ENCODE assay signal across 8 mouse cellular contexts in the genomic region with DNA sequence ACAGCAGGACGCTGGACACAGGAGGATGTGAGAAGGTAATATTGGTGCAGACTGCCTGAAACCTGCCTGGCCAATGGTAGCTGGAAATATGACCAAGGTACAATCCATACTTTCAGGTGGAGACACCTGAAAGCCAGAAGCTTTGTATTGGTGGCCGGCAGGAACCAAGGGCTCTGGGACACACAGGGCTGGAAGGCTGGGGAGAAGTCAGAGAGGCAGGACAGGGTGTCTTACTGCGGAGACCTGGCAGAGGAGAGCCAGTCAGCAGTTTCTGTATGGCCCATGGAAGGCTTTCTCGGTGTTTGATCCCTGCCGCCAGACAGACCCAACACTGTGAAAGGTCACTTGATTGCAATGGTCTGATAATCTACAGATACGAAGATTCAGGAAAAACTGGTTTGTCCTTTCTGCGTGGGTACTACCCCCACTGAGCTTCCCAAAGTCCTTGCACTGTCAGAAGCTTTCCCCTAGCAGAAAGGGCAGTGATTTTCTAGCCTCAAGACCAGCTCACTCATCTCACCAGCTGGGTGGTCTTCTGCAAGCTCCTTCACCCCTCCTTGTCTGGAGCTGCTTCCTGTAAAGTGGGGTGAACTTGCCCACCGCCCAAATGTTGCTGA. TPM values are rescaled to one million over a fixed set of nuclear protein-coding genes. Genes with fewer than 3 reads are reported as not detected.
DNase-seq lines count a peak whose midpoint lies in the region; ATAC-seq and TF ChIP-seq lines count a peak whose summit lies in the region.

No protein-coding gene starts in this region.

- no peaks in the 10 kb centered on the region for H3K27me3 ChIP-seq in testis, adult 2 months (ENCODE audit: control insufficient read depth, insufficient read depth, low read length)
- peaks cover 14% of the 10 kb centered on the region; the same call in 1 of the 2 replicates for H3K27me3 ChIP-seq in limb, embryonic 13.5 days
- no peaks in the 10 kb centered on the region for H3K27me3 ChIP-seq in stomach, postnatal 0 days (ENCODE audit: control insufficient read depth, insufficient read depth, low read length)

- H3K36me3 ChIP-seq in testis, adult 2 months (ENCODE audit: control insufficient read depth, insufficient read depth, low read length) = no peaks in the 10 kb centered on the region
- no peaks in the 10 kb centered on the region for H3K36me3 ChIP-seq in limb, embryonic 13.5 days
- H3K36me3 ChIP-seq in stomach, postnatal 0 days (ENCODE audit: control insufficient read depth, insufficient read depth, low read length) = no peaks in the 10 kb centered on the region

- 22% methylated on average over 8 of the region's 8 CpGs for WGBS in limb, embryonic 13.5 days
- WGBS in stomach, postnatal 0 days = 19% methylated on average over 8 of the region's 8 CpGs

- H3K27ac ChIP-seq in testis, adult 2 months (ENCODE audit: control insufficient read depth, insufficient read depth, low read depth, low read length) = no peak overlapping the region
- no peak overlapping the region for H3K27ac ChIP-seq in limb, embryonic 13.5 days
- H3K27ac ChIP-seq in stomach, postnatal 0 days (replicated peaks) = peak overlapping the region; percentile 91

- TF ChIP-seq CTCF in testis, adult 2 months (IDR thresholded peaks at IDR 0.05; ENCODE audit: control insufficient read depth, insufficient read depth, insufficient replicate concordance, low read depth, low read length) = no peak
- no peak for TF ChIP-seq CTCF in stomach, postnatal 0 days (IDR thresholded peaks at IDR 0.05; ENCODE audit: low read depth)

- peak overlapping the region; percentile 96 for H3K4me2 ChIP-seq in limb, embryonic 13.5 days (replicated peaks)
- H3K4me2 ChIP-seq in stomach, postnatal 0 days (replicated peaks; ENCODE audit: low read depth) = peak overlapping the region; percentile 90

- peak overlapping the region; percentile 82 for H3K9ac ChIP-seq in limb, embryonic 13.5 days
- H3K9ac ChIP-seq in stomach, postnatal 0 days (ENCODE audit: low read length) = peak overlapping the region; percentile 86

- no peak for ATAC-seq in limb, embryonic 13.5 days (ENCODE audit: low FRiP score, low read depth)
- no peak for ATAC-seq in stomach, postnatal 0 days (ENCODE audit: low FRiP score, low TSS enrichment)

- peaks cover 10% of the 10 kb centered on the region for H3K4me1 ChIP-seq in testis, adult 2 months (ENCODE audit: control insufficient read depth, insufficient read depth, low read length)
- peaks cover 14% of the 10 kb centered on the region for H3K4me1 ChIP-seq in limb, embryonic 13.5 days
- H3K4me1 ChIP-seq in stomach, postnatal 0 days (replicated peaks; ENCODE audit: control insufficient read depth, insufficient read depth) = 0 out of 2 replicates have a peak, but pooled peaks cover 3% of the 10 kb centered on the region

- TF ChIP-seq EP300 in stomach, postnatal 0 days (optimal IDR thresholded peaks at IDR 0.05) = no peak

- no peak for TF ChIP-seq POLR2A in testis, adult 2 months (IDR thresholded peaks at IDR 0.05; ENCODE audit: control insufficient read depth, low read depth, low read length)

- DNase-seq in cerebellum, adult 9-11 months = peak; percentile 45
- DNase-seq in cerebellum, adult 11-12 months = no peak
- no peak for DNase-seq in testis, postnatal 14 days (ENCODE audit: low spot score)
- DNase-seq in stomach, postnatal 0 days (ENCODE audit: low spot score) = peak; percentile 22
- no peak for DNase-seq in adrenal gland, adult 18-20 months (ENCODE audit: low spot score in 2 of 2)
- no peak for DNase-seq in thymus, postnatal 14 days

- H3K9me3 ChIP-seq in limb, embryonic 13.5 days = no peaks in the 10 kb centered on the region
- no peaks in the 10 kb centered on the region for H3K9me3 ChIP-seq in stomach, postnatal 0 days (ENCODE audit: control insufficient read depth, low read length)

- peak overlapping the region; percentile 83 for H3K4me3 ChIP-seq in testis, adult 2 months (ENCODE audit: control insufficient read depth, low read depth, low read length)
- H3K4me3 ChIP-seq in limb, embryonic 13.5 days = peak overlapping the region; percentile 71
- peak overlapping the region; percentile 73 for H3K4me3 ChIP-seq in stomach, postnatal 0 days (ENCODE audit: low read depth, low read length)

RNA-seq across cellular contexts. Expression of a gene that starts 1.4 kb away (rescaled TPM):
- 5.1 and 5.5 TPM in 2 replicates for polyA plus RNA-seq in testis, adult 2 months (2012; rRNA removed)
- polyA plus RNA-seq in limb, embryonic 13.5 days (2015; fragmentation: Nextera tagmentation; extraction: Ambion mirVana) = 11.6 and 12.3 TPM in 2 replicates
- polyA plus RNA-seq in stomach, postnatal 0 days (2015; fragmentation: Nextera tagmentation; extraction: Ambion mirVana) = 80.8 and 90.1 TPM in 2 replicates
- total RNA-seq in adrenal gland, adult 18-20 months (2021) = 10 to 100 TPM; 16.1 to 18.5 TPM

Comparison
In these comparisons a context has a peak if more than half of its experiments do, and no peak if none do; other contexts are left out.
1. DNase-seq: peak in cerebellum, adult 9-11 months (single experiment) and stomach, postnatal 0 days (single experiment); none in cerebellum, adult 11-12 months (single experiment), testis, postnatal 14 days (single experiment), adrenal gland, adult 18-20 months (0 of 2) and thymus, postnatal 14 days (single experiment).
2. Peak in every context shown above with its lines, with median percentiles within 50 percentile points of each other: H3K4me3 ChIP-seq.